Mouse (Mus musculus) intestine, embryonic 16.5 days (tissue): Measurements from ENCODE around the gene Rnf157. TPM values are rescaled to one million over a fixed set of nuclear protein-coding genes. Genes with fewer than 3 reads are reported as not detected.

Experiments
- ATAC-seq: fragments of 200-750 bp; cut with Nextera tagmentation; 2 replicates; pipeline ENCODE4 v1.8.0; 2017; ENCODE audit warnings: moderate TSS enrichment, moderate library complexity
- H3K27ac ChIP-seq: fragments of 300-500 bp; sonication (generic); 2 replicates; pipeline ENCODE4 v1.5.1; 2014; ENCODE audit warnings: mild to moderate bottlenecking, low read length
- H3K27me3 ChIP-seq: fragments of 300-500 bp; sonication (generic); replicated peaks from 2 replicates; pipeline ENCODE4 v1.6.1; 2014; ENCODE audit warnings: low read length, control low read depth, mixed read lengths; ENCODE audit not compliant: control insufficient read depth, insufficient read depth
- H3K36me3 ChIP-seq: fragments of 300-500 bp; sonication (generic); 2 replicates; pipeline ENCODE4 v1.6.1; 2014; ENCODE audit warnings: low read length, control low read depth; ENCODE audit not compliant: control insufficient read depth, insufficient read depth
- H3K4me1 ChIP-seq: fragments of 300-500 bp; sonication (generic); 2 replicates; pipeline ENCODE4 v1.6.1; 2014; ENCODE audit warnings: low read length, control low read depth, mixed read lengths; ENCODE audit not compliant: control insufficient read depth, insufficient read depth
- H3K4me2 ChIP-seq: fragments of 300-500 bp; sonication (generic); 2 replicates; pipeline ENCODE4 v1.6.1; 2014; ENCODE audit warnings: low read depth, low read length, control low read depth
- H3K4me3 ChIP-seq: fragments of 300-500 bp; sonication (generic); 2 replicates; pipeline ENCODE4 v1.5.1; 2014; ENCODE audit warnings: mild to moderate bottlenecking, low read length
- H3K9ac ChIP-seq: fragments of 300-500 bp; sonication (generic); 2 replicates; pipeline ENCODE4 v1.6.1; 2014; ENCODE audit warnings: low read depth, low read length
- H3K9me3 ChIP-seq: fragments of 300-500 bp; sonication (generic); 2 replicates; pipeline ENCODE4 v1.6.1; 2016; ENCODE audit warnings: low read length, control low read depth; ENCODE audit not compliant: control insufficient read depth
- WGBS: fragments of 180-500 bp; shearing (Covaris S2); extraction: QIAGEN DNeasy Blood & Tissue Kit; methylation state at CpG from one replicate; pipeline ENCODE4 v1.1.7; 2014; 5-methylcytosine and 5-hydroxymethylcytosine counted together
- polyA plus RNA-seq: library from polyadenylated mRNA; unstranded; fragments of >200 nt; fragmentation: Nextera tagmentation; extraction: Ambion mirVana; gene quantifications from 2 replicates; pipeline ENCODE4 v1.2.1, GENCODE M21; 2015

Rnf157 gene
- polyA plus RNA-seq, 1 experiment from 2014 or later = 5.2 TPM

DNA sequence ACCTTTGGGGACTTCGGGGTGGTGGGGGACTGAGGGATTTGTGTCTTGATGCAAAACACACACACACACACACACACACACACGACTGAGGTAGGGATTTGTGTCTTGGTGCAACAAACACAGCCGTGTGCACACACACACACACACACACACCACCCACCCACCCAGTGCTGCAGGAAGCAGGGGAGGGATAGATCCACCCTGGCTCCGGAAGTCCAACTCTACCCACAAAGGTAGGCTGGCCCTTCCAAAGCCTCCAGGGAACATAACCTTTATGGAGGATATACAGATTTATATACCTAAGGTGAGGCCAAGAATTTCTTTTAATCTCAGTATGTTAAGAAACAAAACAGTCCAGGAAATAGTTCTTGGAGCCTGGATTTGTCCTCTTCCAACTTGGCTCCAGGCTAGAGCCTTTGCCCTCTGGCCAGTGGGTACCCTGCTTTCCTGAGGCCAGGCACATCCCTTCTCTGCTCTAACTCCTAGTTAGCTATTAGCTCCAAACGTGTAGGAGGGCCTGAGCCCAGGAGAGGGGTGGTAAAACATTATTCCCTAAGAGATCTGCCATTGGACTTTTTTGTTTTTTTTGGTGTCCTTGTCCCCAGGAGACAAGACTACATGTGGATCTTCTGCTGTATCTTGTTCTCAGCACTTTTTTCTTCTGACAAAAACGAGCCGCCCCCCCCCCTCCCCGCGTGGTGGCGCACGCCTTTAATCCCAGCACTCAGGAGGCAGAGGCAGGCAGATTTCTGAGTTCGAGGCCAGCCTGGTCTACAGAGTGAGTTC lies 22.3 kb upstream of the Rnf157 start:
- Histone ChIP-seq H3K9me3 (no peaks in the 10 kb centered on the region), H3K9ac (peak overlapping the region; percentile 94), H3K27me3 (no peaks in the 10 kb centered on the region), H3K4me1 (peaks cover 34% of the 10 kb centered on the region), H3K4me2 (peak overlapping the region; percentile 82), H3K4me3 (peak overlapping the region; percentile 89), H3K27ac (peak overlapping the region; percentile 97), H3K36me3 (no peaks in the 10 kb centered on the region; the same call in 1 of the 2 replicates)
- 48% methylated on average over 12 of the region's 12 CpGs for WGBS
- ATAC-seq = no peak

DNA sequence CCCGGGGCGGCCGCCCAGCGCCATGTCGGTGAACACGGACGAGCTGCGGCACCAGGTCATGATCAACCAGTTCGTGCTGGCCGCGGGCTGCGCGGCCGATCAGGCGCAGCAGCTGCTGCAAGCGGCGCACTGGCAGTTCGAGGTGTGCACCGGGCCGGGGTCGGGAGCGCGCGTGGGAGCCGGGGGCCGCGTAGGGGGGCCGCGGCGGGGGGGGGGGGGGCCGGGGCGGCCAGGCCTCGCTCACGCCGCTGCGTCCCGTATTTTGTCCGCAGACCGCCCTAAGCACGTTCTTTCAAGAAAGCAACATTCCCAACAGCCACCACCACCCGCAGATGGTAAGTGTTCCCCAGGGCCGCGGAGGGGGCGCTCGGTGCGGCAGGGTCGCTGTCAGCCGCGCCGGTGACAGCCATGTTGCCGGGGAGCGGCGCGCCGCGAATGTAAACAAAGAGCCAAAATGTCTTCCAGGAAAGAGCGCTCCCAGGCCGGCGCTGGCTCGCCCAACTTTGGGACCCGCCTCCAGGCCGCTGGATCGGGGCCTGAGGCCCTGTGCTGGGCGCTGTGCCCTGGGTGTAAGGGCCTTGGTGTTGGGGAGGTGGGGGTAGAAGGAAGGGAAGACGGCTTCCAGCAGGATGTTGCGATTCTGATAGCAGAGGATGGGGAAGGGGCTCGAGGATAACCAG lies 21.6 kb upstream of the Rnf157 start:
- H3K4me2 ChIP-seq = peak overlapping the region; percentile 82
- ATAC-seq = no peak
- no peaks in the 10 kb centered on the region; the same call in 1 of the 2 replicates for H3K36me3 ChIP-seq
- H3K9me3 ChIP-seq = no peaks in the 10 kb centered on the region
- H3K4me3 ChIP-seq = peak overlapping the region; percentile 89
- under 1% methylated on average over 31 of the region's 67 CpGs for WGBS
- peak overlapping the region; percentile 94 for H3K9ac ChIP-seq
- H3K27me3 ChIP-seq = no peaks in the 10 kb centered on the region
- peak overlapping the region; percentile 97 for H3K27ac ChIP-seq
- H3K4me1 ChIP-seq = peaks cover 34% of the 10 kb centered on the region

- Histone ChIP-seq H3K9me3 (no peaks in the 10 kb centered on the region), H3K9ac (peak within 1 kb of the TSS; percentile 94), H3K4me3 (peak within 1 kb of the TSS; percentile 89), H3K27me3 (no peaks in the 10 kb centered on the region), H3K4me2 (peak within 1 kb of the TSS; percentile 82), H3K27ac (peak within 1 kb of the TSS; percentile 97), H3K4me1 (peaks cover 34% of the 10 kb centered on the region), H3K36me3 (no peaks in the 10 kb centered on the region; the same call in 1 of the 2 replicates)
- peak; percentile 88 for ATAC-seq
- 3% methylated on average over 66 of the region's 66 CpGs for WGBS
Observed at GRCm38 (mm10) chr11:116433356-116434286, 20.8 kb upstream of the Rnf157 start, which contains the start of gene Ubald2. Gene Ubald2, plus strand, starts transcription at chr11:116434094.

- H3K27me3 ChIP-seq = no peaks in the 10 kb centered on the region
- H3K27ac ChIP-seq = peak overlapping the region; percentile 96
- no peaks in the 10 kb centered on the region; the same call in 1 of the 2 replicates for H3K36me3 ChIP-seq
- H3K4me1 ChIP-seq = peaks cover 36% of the 10 kb centered on the region
- WGBS = 59% methylated on average over 8 of the region's 8 CpGs
- no peaks in the 10 kb centered on the region for H3K9me3 ChIP-seq
- ATAC-seq = no peak
- H3K4me3 ChIP-seq = no peak overlapping the region
- no peak overlapping the region for H3K4me2 ChIP-seq
- H3K9ac ChIP-seq = 0 out of 2 replicates have a peak overlapping the region, but pooled peaks have one; percentile 38
Observed at GRCm38 (mm10) chr11:116432593-116433355, 19.9 kb upstream of the Rnf157 start.

GRCm38 (mm10) chr11:116432127-116432526 lies 19.3 kb upstream of the Rnf157 start:
- Histone ChIP-seq H3K9ac (0 out of 2 replicates have a peak overlapping the region, but pooled peaks have one; percentile 38), H3K9me3 (no peaks in the 10 kb centered on the region)
- 51% methylated on average over 6 of the region's 6 CpGs for WGBS

DNA sequence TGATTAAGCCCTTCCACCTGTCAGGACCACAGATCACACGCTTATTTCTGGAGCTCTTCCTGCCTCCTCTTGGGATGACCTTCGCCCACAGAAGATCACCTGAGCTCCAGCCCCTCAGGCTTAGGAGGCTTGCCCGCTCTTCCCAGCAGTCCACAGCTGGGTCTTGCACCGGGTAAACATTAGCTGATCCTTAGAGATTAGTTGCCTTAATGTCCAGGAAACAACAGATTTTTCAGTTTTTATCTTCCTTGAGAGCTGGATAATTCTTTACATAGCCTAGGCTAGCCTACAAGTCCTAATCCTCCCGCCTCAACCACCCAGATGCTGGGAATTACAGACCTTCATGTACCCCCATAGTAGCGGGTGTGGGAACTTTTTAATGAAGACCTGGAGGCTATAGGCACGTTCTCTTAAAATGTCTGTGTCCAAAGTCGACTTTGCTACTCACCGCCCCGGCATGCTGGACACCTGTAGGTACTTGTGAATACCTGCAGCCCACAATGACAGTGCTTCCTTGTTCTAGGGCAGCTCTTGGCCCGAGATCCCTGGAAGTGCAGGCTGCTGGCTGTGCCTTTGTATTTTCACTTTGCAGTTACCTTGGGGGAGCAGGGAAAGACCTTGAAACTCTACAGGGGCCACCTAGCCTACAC lies 18.7 kb upstream of the Rnf157 start:
- no peaks in the 10 kb centered on the region for H3K36me3 ChIP-seq
- no peaks in the 10 kb centered on the region for H3K9me3 ChIP-seq
- H3K27ac ChIP-seq = peak overlapping the region; percentile 96
- peaks cover 29% of the 10 kb centered on the region for H3K4me1 ChIP-seq
- H3K4me2 ChIP-seq = peak overlapping the region; percentile 27
- peak; percentile 39 for ATAC-seq
- no peaks in the 10 kb centered on the region for H3K27me3 ChIP-seq
- peak overlapping the region; percentile 21 for H3K4me3 ChIP-seq
- peak overlapping the region; percentile 47 for H3K9ac ChIP-seq
- WGBS = 38% methylated on average over 11 of the region's 11 CpGs

More at GRCm38 (mm10) chr11:116432127-116432526, 19.3 kb upstream of the Rnf157 start:
- Histone ChIP-seq H3K27ac (peak overlapping the region; percentile 96), H3K36me3 (no peaks in the 10 kb centered on the region), H3K4me2 (peak overlapping the region; percentile 27; the same call in 1 of the 2 replicates), H3K4me3 (no peak overlapping the region), H3K4me1 (peaks cover 34% of the 10 kb centered on the region), H3K27me3 (no peaks in the 10 kb centered on the region)
- ATAC-seq = no peak

- Histone ChIP-seq H3K4me3 (peak overlapping the region; percentile 19), H3K9ac (peak overlapping the region; percentile 47), H3K36me3 (no peaks in the 10 kb centered on the region), H3K9me3 (no peaks in the 10 kb centered on the region), H3K27ac (peak overlapping the region; percentile 96), H3K4me2 (peak overlapping the region; percentile 27; the same call in 1 of the 2 replicates), H3K27me3 (no peaks in the 10 kb centered on the region), H3K4me1 (peaks cover 22% of the 10 kb centered on the region)
- 27% methylated on average over 22 of the region's 22 CpGs for WGBS
- ATAC-seq = peak; percentile 6
Observed at GRCm38 (mm10) chr11:116430723-116431427, 18.0 kb upstream of the Rnf157 start.
